Mouse (Mus musculus): ENCODE measurements around the gene Pak4.

DNA sequence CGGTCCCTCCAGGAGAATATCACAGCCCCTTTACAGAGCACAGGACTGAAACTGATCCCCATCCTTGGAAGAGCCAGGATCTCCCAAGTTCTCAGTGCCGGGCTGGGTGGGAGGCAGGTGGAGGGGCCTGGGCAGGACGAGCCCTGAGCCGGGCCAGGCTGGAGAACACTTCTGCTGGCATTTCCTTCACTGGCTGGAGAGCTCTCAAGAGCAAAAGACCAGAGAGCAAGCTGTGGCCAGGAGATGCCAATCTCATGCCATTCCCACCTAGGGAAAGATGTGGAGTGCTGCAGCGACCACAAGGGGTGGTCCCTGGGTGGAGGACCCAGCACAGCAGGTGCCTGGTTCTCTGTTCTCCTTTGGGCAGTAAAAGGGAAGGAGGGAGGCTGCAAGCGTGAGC is 13.0 kb downstream of the Pak4 start:
- no peak for TF ChIP-seq POLR2A (IDR thresholded peaks at IDR 0.05; ENCODE audit: low read depth, low read length)
- no peak for TF ChIP-seq CTCF (conservative IDR thresholded peaks at IDR 0.05; ENCODE audit: insufficient read depth, insufficient read length, low read depth, low read length)
